Mouse (Mus musculus) heart, embryonic 13.5 days (tissue): ENCODE data around the gene Pax8. TPM values are rescaled to one million over a fixed set of nuclear protein-coding genes. Genes with fewer than 3 reads are reported as not detected.

Experiments
- ATAC-seq: fragments of 200-750 bp; cut with Nextera tagmentation; 2 replicates; pipeline ENCODE4 v1.8.0; 2017; ENCODE audit warnings: moderate TSS enrichment; ENCODE audit not compliant: insufficient number of reproducible peaks, low FRiP score, low TSS enrichment; ENCODE audit errors: extremely low read depth
- H3K27ac ChIP-seq: fragments of 300-500 bp; sonication (generic); replicated peaks from 2 replicates; pipeline ENCODE4 v1.5.1; 2015; ENCODE audit warnings: moderate library complexity, mild to moderate bottlenecking, inconsistent platforms
- H3K27me3 ChIP-seq: fragments of 300-500 bp; sonication (generic); replicated peaks from 2 replicates; pipeline ENCODE4 v1.6.1; 2015; ENCODE audit warnings: mild to moderate bottlenecking, inconsistent platforms
- H3K36me3 ChIP-seq: fragments of 300-500 bp; sonication (generic); 2 replicates; pipeline ENCODE4 v1.6.1; 2015; ENCODE audit warnings: mild to moderate bottlenecking, inconsistent platforms
- H3K4me1 ChIP-seq: fragments of 300-500 bp; sonication (generic); 2 replicates; pipeline ENCODE4 v1.6.1; 2015; ENCODE audit warnings: inconsistent platforms
- H3K4me2 ChIP-seq: fragments of 300-500 bp; sonication (generic); 2 replicates; pipeline ENCODE4 v1.6.1; 2015; ENCODE audit warnings: inconsistent platforms, mild to moderate bottlenecking, moderate library complexity
- H3K4me3 ChIP-seq: fragments of 300-500 bp; sonication (generic); 2 replicates; pipeline ENCODE4 v1.5.1; 2015; ENCODE audit warnings: moderate library complexity, mild to moderate bottlenecking, inconsistent platforms
- H3K9ac ChIP-seq: fragments of 300-500 bp; sonication (generic); 2 replicates; pipeline ENCODE4 v1.6.1; 2015; ENCODE audit warnings: inconsistent platforms, mild to moderate bottlenecking, moderate library complexity
- H3K9me3 ChIP-seq: fragments of 300-500 bp; sonication (generic); 2 replicates; pipeline ENCODE4 v1.6.1; 2016; ENCODE audit warnings: inconsistent platforms
- WGBS: fragments of 180-500 bp; shearing (Covaris S2); methylation state at CpG from one replicate; pipeline ENCODE4 v1.1.7; 2015; ENCODE audit warnings: mixed read lengths; 5-methylcytosine and 5-hydroxymethylcytosine counted together
- polyA plus RNA-seq: library from polyadenylated mRNA; unstranded; fragments of >200 nt; fragmentation: Nextera tagmentation; extraction: Ambion mirVana; gene quantifications from 2 replicates; pipeline ENCODE4 v1.2.1, GENCODE M21; 2015

Gene Pax8
- polyA plus RNA-seq, 1 experiment from 2014 or later, result 0.23 TPM

- ATAC-seq, result no peak
- H3K27me3 ChIP-seq, result no peaks in the 10 kb centered on the region; the same call in 1 of the 2 replicates
- H3K9ac ChIP-seq, result no peak overlapping the region
- H3K4me2 ChIP-seq, result no peak overlapping the region
- no peak overlapping the region for H3K4me3 ChIP-seq
- no peaks in the 10 kb centered on the region for H3K36me3 ChIP-seq
- no peak overlapping the region for H3K27ac ChIP-seq
- WGBS, result 77% methylated on average over 2 of the region's 2 CpGs
- peaks cover 21% of the 10 kb centered on the region for H3K4me1 ChIP-seq
- H3K9me3 ChIP-seq, result no peaks in the 10 kb centered on the region
Observed at GRCm38 (mm10) chr2:24434670-24435069, 40.7 kb downstream of the Pax8 start.

GRCm38 (mm10) chr2:24429806-24430205, 45.6 kb downstream of the Pax8 start:
- no peak for ATAC-seq
- H3K27ac ChIP-seq, result no peak overlapping the region
- WGBS, result 76% methylated on average over 4 of the region's 4 CpGs
- H3K4me1 ChIP-seq, result peaks cover 16% of the 10 kb centered on the region
- no peaks in the 10 kb centered on the region for H3K9me3 ChIP-seq
- no peak overlapping the region for H3K4me3 ChIP-seq
- 0 out of 2 replicates have a peak, but pooled peaks cover 5% of the 10 kb centered on the region for H3K27me3 ChIP-seq
- H3K9ac ChIP-seq, result no peak overlapping the region
- H3K4me2 ChIP-seq, result no peak overlapping the region
- no peaks in the 10 kb centered on the region for H3K36me3 ChIP-seq

- Histone ChIP-seq H3K4me3 (no peak overlapping the region), H3K36me3 (no peaks in the 10 kb centered on the region), H3K4me2 (no peak overlapping the region), H3K4me1 (no peaks in the 10 kb centered on the region), H3K27me3 (0 out of 2 replicates have a peak, but pooled peaks cover 5% of the 10 kb centered on the region), H3K27ac (no peak overlapping the region), H3K9ac (no peak overlapping the region), H3K9me3 (no peaks in the 10 kb centered on the region)
- WGBS, result 50% methylated on average over 12 of the region's 12 CpGs
- no peak for ATAC-seq
Observed at GRCm38 (mm10) chr2:24427866-24428675, 47.3 kb downstream of the Pax8 start.

GRCm38 (mm10) chr2:24425630-24426029, 49.8 kb downstream of the Pax8 start:
- H3K27me3 ChIP-seq, result 0 out of 2 replicates have a peak, but pooled peaks cover 5% of the 10 kb centered on the region
- 76% methylated on average over 2 of the region's 2 CpGs for WGBS
- no peak overlapping the region for H3K4me3 ChIP-seq
- H3K9me3 ChIP-seq, result no peaks in the 10 kb centered on the region
- no peak overlapping the region for H3K27ac ChIP-seq
- H3K4me1 ChIP-seq, result no peaks in the 10 kb centered on the region
- no peak overlapping the region for H3K4me2 ChIP-seq
- no peak overlapping the region for H3K9ac ChIP-seq
- no peaks in the 10 kb centered on the region for H3K36me3 ChIP-seq
- ATAC-seq, result no peak

DNA sequence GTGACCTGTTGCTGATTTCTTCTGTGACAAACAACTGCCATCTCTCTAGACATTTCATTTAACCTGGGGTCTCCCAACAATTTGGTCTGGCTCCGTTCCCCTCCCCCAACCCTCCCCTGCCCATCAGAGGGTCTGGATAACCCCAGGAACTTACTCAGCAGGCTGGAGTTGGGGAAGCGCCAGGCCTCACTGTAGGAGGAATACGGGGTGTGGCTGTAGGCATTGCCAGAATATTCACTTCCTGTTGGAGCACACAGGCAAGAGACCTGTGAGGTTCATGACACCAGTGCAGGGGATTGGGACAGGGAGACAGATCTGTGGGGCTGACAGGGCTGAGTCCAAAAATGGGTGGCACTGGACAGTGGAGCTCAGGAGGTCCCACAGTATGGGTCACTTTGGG, 52.6 kb downstream of the Pax8 start:
- ATAC-seq, result no peak
- Histone ChIP-seq H3K36me3 (no peaks in the 10 kb centered on the region), H3K27ac (no peak overlapping the region), H3K4me1 (no peaks in the 10 kb centered on the region), H3K4me2 (no peak overlapping the region), H3K9ac (no peak overlapping the region), H3K9me3 (no peaks in the 10 kb centered on the region), H3K27me3 (0 out of 2 replicates have a peak, but pooled peaks cover 5% of the 10 kb centered on the region), H3K4me3 (no peak overlapping the region)
- 52% methylated on average over 3 of the region's 3 CpGs for WGBS

GRCm38 (mm10) chr2:24421211-24421863, 54.1 kb downstream of the Pax8 start:
- Histone ChIP-seq H3K9me3 (no peaks in the 10 kb centered on the region), H3K9ac (no peak overlapping the region), H3K27ac (no peak overlapping the region), H3K4me3 (no peak overlapping the region), H3K4me2 (no peak overlapping the region), H3K36me3 (no peaks in the 10 kb centered on the region), H3K4me1 (no peaks in the 10 kb centered on the region), H3K27me3 (peaks cover 15% of the 10 kb centered on the region; the same call in 1 of the 2 replicates)
- 84% methylated on average over 6 of the region's 6 CpGs for WGBS
- no peak for ATAC-seq

DNA sequence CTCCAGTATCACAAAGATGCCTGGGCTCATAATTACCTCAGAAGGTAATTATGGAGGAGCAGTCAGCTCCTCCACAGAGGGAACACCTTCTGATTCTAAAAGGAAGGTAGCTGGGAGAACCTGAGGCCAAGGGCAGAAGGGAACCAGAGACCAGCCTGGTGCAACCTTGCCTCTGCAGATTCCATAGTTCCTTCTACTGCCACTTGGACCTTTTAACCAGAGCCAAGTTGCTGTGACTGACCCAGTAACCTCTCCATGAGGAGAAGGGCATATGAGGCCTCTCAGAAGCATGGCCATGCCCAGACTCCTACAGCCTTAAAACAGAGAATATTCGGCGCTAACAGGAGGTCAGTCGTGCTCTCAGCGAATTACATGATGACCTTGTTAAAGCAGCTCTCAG, 57.8 kb downstream of the Pax8 start:
- Histone ChIP-seq H3K4me1 (no peaks in the 10 kb centered on the region), H3K9me3 (no peaks in the 10 kb centered on the region), H3K27me3 (peaks cover 22% of the 10 kb centered on the region; the same call in 1 of the 2 replicates), H3K4me3 (no peak overlapping the region), H3K9ac (no peak overlapping the region), H3K27ac (no peak overlapping the region), H3K4me2 (no peak overlapping the region), H3K36me3 (no peaks in the 10 kb centered on the region)
- 79% methylated on average over 4 of the region's 4 CpGs for WGBS
- ATAC-seq, result no peak

GRCm38 (mm10) chr2:24417106-24417505, 58.3 kb downstream of the Pax8 start:
- Histone ChIP-seq H3K4me3 (no peak overlapping the region), H3K27ac (no peak overlapping the region), H3K9ac (no peak overlapping the region), H3K4me2 (no peak overlapping the region), H3K36me3 (no peaks in the 10 kb centered on the region), H3K27me3 (peaks cover 22% of the 10 kb centered on the region; the same call in 1 of the 2 replicates), H3K9me3 (no peaks in the 10 kb centered on the region), H3K4me1 (no peaks in the 10 kb centered on the region)
- WGBS, result 3% methylated on average over 2 of the region's 2 CpGs
- no peak for ATAC-seq

- H3K4me3 ChIP-seq, result no peak overlapping the region
- H3K36me3 ChIP-seq, result no peaks in the 10 kb centered on the region
- peaks cover 22% of the 10 kb centered on the region; the same call in 1 of the 2 replicates for H3K27me3 ChIP-seq
- H3K9me3 ChIP-seq, result no peaks in the 10 kb centered on the region
- H3K9ac ChIP-seq, result no peak overlapping the region
- no peak overlapping the region for H3K27ac ChIP-seq
- no peak for ATAC-seq
- H3K4me2 ChIP-seq, result no peak overlapping the region
- 12% methylated on average over 9 of the region's 9 CpGs for WGBS
- H3K4me1 ChIP-seq, result no peaks in the 10 kb centered on the region
Observed at GRCm38 (mm10) chr2:24416668-24417067, 58.7 kb downstream of the Pax8 start.

DNA sequence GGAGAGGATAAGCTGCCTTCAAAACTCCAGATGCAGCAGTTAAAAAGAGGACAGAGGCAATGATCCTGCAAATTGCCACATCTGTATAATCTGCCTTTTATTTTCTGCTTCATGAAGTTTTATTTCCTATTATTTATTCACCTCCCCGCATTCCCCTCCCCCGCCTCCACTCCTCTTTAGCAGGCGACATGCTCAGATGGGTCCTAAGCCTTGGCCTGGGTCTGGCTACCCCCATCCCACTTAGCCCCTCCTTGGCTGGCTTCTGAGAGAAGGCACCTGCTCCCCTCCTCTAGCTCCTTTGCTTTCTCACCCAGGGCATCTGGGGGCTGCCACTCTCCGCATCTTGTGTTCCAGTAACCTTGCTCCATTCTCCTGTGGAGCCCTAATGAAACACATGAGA, 61.7 kb downstream of the Pax8 start:
- ATAC-seq, result no peak
- Histone ChIP-seq H3K4me1 (no peaks in the 10 kb centered on the region), H3K4me3 (no peak overlapping the region), H3K9ac (no peak overlapping the region), H3K27me3 (peaks cover 34% of the 10 kb centered on the region; the same call in 1 of the 2 replicates), H3K4me2 (no peak overlapping the region), H3K36me3 (no peaks in the 10 kb centered on the region), H3K27ac (no peak overlapping the region), H3K9me3 (no peaks in the 10 kb centered on the region)
- 71% methylated on average over 4 of the region's 4 CpGs for WGBS

DNA sequence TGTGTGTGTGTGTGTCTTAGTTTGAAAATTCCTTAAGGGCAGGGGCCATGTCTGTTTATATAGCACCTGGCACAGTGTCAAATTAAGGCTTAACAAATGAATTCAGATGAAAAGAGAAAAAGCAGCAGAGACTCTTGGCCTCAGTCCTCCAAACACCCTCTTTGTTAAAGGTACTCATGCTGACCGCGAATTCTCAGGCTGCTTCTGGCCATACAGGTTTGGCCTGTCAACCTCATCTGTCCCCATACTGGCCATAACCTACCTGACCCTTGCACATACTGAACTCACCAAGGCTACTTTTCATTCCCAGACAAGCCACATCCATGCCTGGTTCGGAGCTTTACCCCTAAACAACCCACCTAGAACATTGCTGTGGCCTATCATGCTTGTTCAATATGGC, 62.2 kb downstream of the Pax8 start:
- no peak overlapping the region for H3K4me3 ChIP-seq
- 72% methylated on average over 3 of the region's 3 CpGs for WGBS
- peaks cover 38% of the 10 kb centered on the region; the same call in 1 of the 2 replicates for H3K27me3 ChIP-seq
- H3K4me1 ChIP-seq, result no peaks in the 10 kb centered on the region
- H3K27ac ChIP-seq, result no peak overlapping the region
- no peak for ATAC-seq
- H3K36me3 ChIP-seq, result no peaks in the 10 kb centered on the region
- H3K4me2 ChIP-seq, result no peak overlapping the region
- H3K9me3 ChIP-seq, result no peaks in the 10 kb centered on the region
- no peak overlapping the region for H3K9ac ChIP-seq
